Mouse (Mus musculus): ENCODE results near the gene Zswim9. TPM values are rescaled to one million over a fixed set of nuclear protein-coding genes. Genes with fewer than 3 reads are reported as not detected.

Zswim9 gene
- total and polyA plus RNA-seq, 2 experiments = 1.5 to 3.1 TPM

- TF ChIP-seq CTCF (IDR thresholded peaks at IDR 0.05; ENCODE audit: low read depth, low read length) (no peak), POLR2A (IDR thresholded peaks at IDR 0.05; ENCODE audit: extremely low read depth, insufficient read depth, low read length) (no peak)
- no peak for DNase-seq (ENCODE audit: extremely low read depth, low read depth, low spot score)
- no peak overlapping the region for H3K27ac ChIP-seq (replicated peaks; ENCODE audit: insufficient read depth, low read depth, low read length)
- H3K27me3 ChIP-seq (ENCODE audit: control insufficient read depth, insufficient read depth, low read length) = no peaks in the 10 kb centered on the region
- no peaks in the 10 kb centered on the region for H3K36me3 ChIP-seq (ENCODE audit: control insufficient read depth, insufficient read depth, low read length)
- H3K4me3 ChIP-seq (ENCODE audit: insufficient read depth, low read depth, low read length) = no peak overlapping the region
- H3K79me2 ChIP-seq (ENCODE audit: control insufficient read depth, insufficient read depth, low read length) = no peaks in the 10 kb centered on the region
- H3K9ac ChIP-seq (ENCODE audit: low read depth, low read length) = no peak overlapping the region
- H3K4me1 ChIP-seq (ENCODE audit: control insufficient read depth, insufficient read depth, low read length) = no peaks in the 10 kb centered on the region
- 91% methylated on average over 4 of the region's 4 CpGs for WGBS
These were observed 9.7 kb downstream of the Zswim9 start for GRCm38 (mm10) chr7:13268749-13269260.

- no peak overlapping the region for H3K9ac ChIP-seq (ENCODE audit: low read depth, low read length)
- no peak overlapping the region for H3K27ac ChIP-seq (replicated peaks; ENCODE audit: insufficient read depth, low read depth, low read length)
- H3K36me3 ChIP-seq (ENCODE audit: control insufficient read depth, insufficient read depth, low read length) = no peaks in the 10 kb centered on the region
- no peaks in the 10 kb centered on the region for H3K79me2 ChIP-seq (ENCODE audit: control insufficient read depth, insufficient read depth, low read length)
- 89% methylated on average over 2 of the region's 2 CpGs for WGBS
- TF ChIP-seq CTCF (IDR thresholded peaks at IDR 0.05; ENCODE audit: low read depth, low read length) = no peak
- TF ChIP-seq POLR2A (IDR thresholded peaks at IDR 0.05; ENCODE audit: extremely low read depth, insufficient read depth, low read length) = no peak
- DNase-seq (ENCODE audit: extremely low read depth, low read depth, low spot score) = no peak
- no peaks in the 10 kb centered on the region for H3K27me3 ChIP-seq (ENCODE audit: control insufficient read depth, insufficient read depth, low read length)
- no peak overlapping the region for H3K4me3 ChIP-seq (ENCODE audit: insufficient read depth, low read depth, low read length)
- no peaks in the 10 kb centered on the region for H3K4me1 ChIP-seq (ENCODE audit: control insufficient read depth, insufficient read depth, low read length)
These were observed 14.1 kb downstream of the Zswim9 start for GRCm38 (mm10) chr7:13264396-13264795.

GRCm38 (mm10) chr7:13263851-13264250 is 14.7 kb downstream of the Zswim9 start:
- H3K4me3 ChIP-seq (ENCODE audit: insufficient read depth, low read depth, low read length) = no peak overlapping the region
- no peak for DNase-seq (ENCODE audit: extremely low read depth, low read depth, low spot score)
- 85% methylated on average over 5 of the region's 5 CpGs for WGBS
- no peaks in the 10 kb centered on the region for H3K4me1 ChIP-seq (ENCODE audit: control insufficient read depth, insufficient read depth, low read length)
- no peak overlapping the region for H3K27ac ChIP-seq (replicated peaks; ENCODE audit: insufficient read depth, low read depth, low read length)
- no peaks in the 10 kb centered on the region for H3K27me3 ChIP-seq (ENCODE audit: control insufficient read depth, insufficient read depth, low read length)
- no peaks in the 10 kb centered on the region for H3K36me3 ChIP-seq (ENCODE audit: control insufficient read depth, insufficient read depth, low read length)
- no peak for TF ChIP-seq CTCF (IDR thresholded peaks at IDR 0.05; ENCODE audit: low read depth, low read length)
- TF ChIP-seq POLR2A (IDR thresholded peaks at IDR 0.05; ENCODE audit: extremely low read depth, insufficient read depth, low read length) = no peak
- no peaks in the 10 kb centered on the region for H3K79me2 ChIP-seq (ENCODE audit: control insufficient read depth, insufficient read depth, low read length)
- H3K9ac ChIP-seq (ENCODE audit: low read depth, low read length) = no peak overlapping the region

- Histone ChIP-seq H3K79me2 (ENCODE audit: control insufficient read depth, insufficient read depth, low read length) (no peaks in the 10 kb centered on the region), H3K4me1 (ENCODE audit: control insufficient read depth, insufficient read depth, low read length) (no peaks in the 10 kb centered on the region), H3K4me3 (ENCODE audit: insufficient read depth, low read depth, low read length) (no peak overlapping the region), H3K27ac (replicated peaks; ENCODE audit: insufficient read depth, low read depth, low read length) (no peak overlapping the region), H3K27me3 (ENCODE audit: control insufficient read depth, insufficient read depth, low read length) (no peaks in the 10 kb centered on the region), H3K36me3 (ENCODE audit: control insufficient read depth, insufficient read depth, low read length) (no peaks in the 10 kb centered on the region), H3K9ac (ENCODE audit: low read depth, low read length) (no peak overlapping the region)
- TF ChIP-seq CTCF (IDR thresholded peaks at IDR 0.05; ENCODE audit: low read depth, low read length) (no peak), POLR2A (IDR thresholded peaks at IDR 0.05; ENCODE audit: extremely low read depth, insufficient read depth, low read length) (no peak)
- no peak for DNase-seq (ENCODE audit: extremely low read depth, low read depth, low spot score)
- WGBS = 53% methylated on average over 50 of the region's 50 CpGs
These were observed 17.5 kb downstream of the Zswim9 start for GRCm38 (mm10) chr7:13260746-13261700.

- Histone ChIP-seq H3K36me3 (ENCODE audit: control insufficient read depth, insufficient read depth, low read length) (no peaks in the 10 kb centered on the region), H3K79me2 (ENCODE audit: control insufficient read depth, insufficient read depth, low read length) (no peaks in the 10 kb centered on the region), H3K4me1 (ENCODE audit: control insufficient read depth, insufficient read depth, low read length) (no peaks in the 10 kb centered on the region), H3K27ac (replicated peaks; ENCODE audit: insufficient read depth, low read depth, low read length) (no peak within 1 kb of the TSS), H3K4me3 (ENCODE audit: insufficient read depth, low read depth, low read length) (no peak within 1 kb of the TSS), H3K9ac (ENCODE audit: low read depth, low read length) (no peak within 1 kb of the TSS), H3K27me3 (ENCODE audit: control insufficient read depth, insufficient read depth, low read length) (no peaks in the 10 kb centered on the region)
- TF ChIP-seq POLR2A (IDR thresholded peaks at IDR 0.05; ENCODE audit: extremely low read depth, insufficient read depth, low read length) = no peak
- TF ChIP-seq CTCF (IDR thresholded peaks at IDR 0.05; ENCODE audit: low read depth, low read length) = no peak
- no peak for DNase-seq (ENCODE audit: extremely low read depth, low read depth, low spot score)
These were observed 65.8 kb downstream of the Zswim9 start, which contains the start of gene Vmn1r89 for GRCm38 (mm10) chr7:13212720-13213119. Gene Vmn1r89, plus strand, starts transcription at chr7:13213020.

Other genes with a start within 250 kb of the Zswim9 start
- gene Chmp2a, start 243.9 kb downstream of the Zswim9 start, total RNA-seq (2014; rRNA removed) = 109 and 149 TPM in 2 replicates
- gene Chmp2a, start 243.9 kb downstream of the Zswim9 start, polyA plus RNA-seq (2012; rRNA removed) = 62.8 and 76.5 TPM in 2 replicates
- 41.2 and 59.5 TPM in 2 replicates for gene Ube2m, start 240.4 kb downstream of the Zswim9 start, total RNA-seq (2014; rRNA removed)
- gene Ube2m, start 240.4 kb downstream of the Zswim9 start, polyA plus RNA-seq (2012; rRNA removed) = 71.5 and 82.7 TPM in 2 replicates
- 0.18 and 0.40 TPM in 2 replicates for gene Mzf1, start 224.0 kb downstream of the Zswim9 start, total RNA-seq (2014; rRNA removed)
- 0.41 and 0.54 TPM in 2 replicates for gene Mzf1, start 224.0 kb downstream of the Zswim9 start, polyA plus RNA-seq (2012; rRNA removed)
- not detected in 2 replicates for gene Vmn1r85, start 183.5 kb downstream of the Zswim9 start, total RNA-seq (2014; rRNA removed)
- gene Vmn1r85, start 183.5 kb downstream of the Zswim9 start, polyA plus RNA-seq (2012; rRNA removed) = not detected in 2 replicates
- not detected in 2 replicates for gene Vmn1r86, start 158.8 kb downstream of the Zswim9 start, total RNA-seq (2014; rRNA removed)
- not detected in 2 replicates for gene Vmn1r86, start 158.8 kb downstream of the Zswim9 start, polyA plus RNA-seq (2012; rRNA removed)
- not detected in 2 replicates for gene Vmn1r87, start 138.6 kb downstream of the Zswim9 start, total RNA-seq (2014; rRNA removed)
- gene Vmn1r87, start 138.6 kb downstream of the Zswim9 start, polyA plus RNA-seq (2012; rRNA removed) = not detected in 2 replicates
- gene Vmn1r88, start 119.2 kb downstream of the Zswim9 start, total RNA-seq (2014; rRNA removed) = not detected in 2 replicates
- gene Vmn1r88, start 119.2 kb downstream of the Zswim9 start, polyA plus RNA-seq (2012; rRNA removed) = not detected in 2 replicates
- gene Vmn1r89, start 65.7 kb downstream of the Zswim9 start, total RNA-seq (2014; rRNA removed) = not detected in 2 replicates
- gene Vmn1r89, start 65.7 kb downstream of the Zswim9 start, polyA plus RNA-seq (2012; rRNA removed) = not detected in 2 replicates
- gene Lig1, start 1.4 kb downstream of the Zswim9 start, total RNA-seq (2014; rRNA removed) = 1.3 and 3.2 TPM in 2 replicates
- gene Lig1, start 1.4 kb downstream of the Zswim9 start, polyA plus RNA-seq (2012; rRNA removed) = 1.4 and 1.6 TPM in 2 replicates
- gene Pla2g4c, start 45.9 kb upstream of the Zswim9 start, total RNA-seq (2014; rRNA removed) = 0.09 TPM in 1 of 2 replicates, not detected in the other
- gene Pla2g4c, start 45.9 kb upstream of the Zswim9 start, polyA plus RNA-seq (2012; rRNA removed) = 0.05 TPM in 1 of 2 replicates, not detected in the other
- not detected in 2 replicates for gene Cabp5, start 119.4 kb upstream of the Zswim9 start, total RNA-seq (2014; rRNA removed)
- not detected in 2 replicates for gene Cabp5, start 119.4 kb upstream of the Zswim9 start, polyA plus RNA-seq (2012; rRNA removed)
- gene Bsph1, start 172.1 kb upstream of the Zswim9 start, total RNA-seq (2014; rRNA removed) = not detected in 2 replicates
- gene Bsph1, start 172.1 kb upstream of the Zswim9 start, polyA plus RNA-seq (2012; rRNA removed) = not detected in 2 replicates

Data from liver, adult 2 months (tissue).